Mouse (Mus musculus): ENCODE measurements at regions not wholly inside any gene's neighbourhood (a gene's known extent, or its start where the extent isn't known, plus 50 kb on each side); places are given as distances from the start of the nearest gene placed in this dataset.

GRCm38 (mm10) chr9:90791871-90792270, 521.3 kb upstream of the Tbc1d2b start:
- TF ChIP-seq ZNF384 (IDR thresholded peaks at IDR 0.05; ENCODE audit: low read depth, low read length) = no peak
- TF ChIP-seq ZKSCAN1 (IDR thresholded peaks at IDR 0.05; ENCODE audit: low read depth, low read length) = no peak
- no peak for TF ChIP-seq MAX (IDR thresholded peaks at IDR 0.05; ENCODE audit: low read length)
- no peak for TF ChIP-seq ZC3H11A (IDR thresholded peaks at IDR 0.05; ENCODE audit: low read depth, low read length)
- Histone ChIP-seq H3K9me3 (replicated peaks; ENCODE audit: insufficient read depth, low read length) (no peaks in the 10 kb centered on the region), H3K27ac (ENCODE audit: control insufficient read depth, low read depth, low read length) (no peak overlapping the region), H3K36me3 (ENCODE audit: control insufficient read depth in 1 of 2, insufficient read depth in 2 of 2, low read length in 2 of 2) (no peaks in the 10 kb centered on the region), H3K9ac (ENCODE audit: control insufficient read depth, low read depth, low read length, poor library complexity, severe bottlenecking) (no peak overlapping the region), H3K27me3 (ENCODE audit: control insufficient read depth in 1 of 2, insufficient read depth in 2 of 2, low read length in 2 of 2) (no peaks in the 10 kb centered on the region), H3K4me3 (ENCODE audit: control insufficient read depth in 1 of 2, insufficient read depth in 1 of 2, low read depth in 2 of 2, low read length in 2 of 2) (no peak overlapping the region), H3K4me1 (ENCODE audit: control insufficient read depth in 1 of 2, insufficient read depth in 2 of 2, low read length in 2 of 2) (no peaks in the 10 kb centered on the region), H3K79me2 (ENCODE audit: control insufficient read depth, insufficient read depth, low read length, poor library complexity) (no peaks in the 10 kb centered on the region)
- no peak for DNase-seq (ENCODE audit: low read depth, low spot score)

- DNase-seq (ENCODE audit: low read depth, low spot score) = no peak
- Histone ChIP-seq H3K27ac (ENCODE audit: control insufficient read depth, low read depth, low read length) (no peak overlapping the region), H3K4me1 (ENCODE audit: control insufficient read depth in 1 of 2, insufficient read depth in 2 of 2, low read length in 2 of 2) (no peaks in the 10 kb centered on the region), H3K4me3 (ENCODE audit: control insufficient read depth in 1 of 2, insufficient read depth in 1 of 2, low read depth in 2 of 2, low read length in 2 of 2) (no peak overlapping the region), H3K79me2 (ENCODE audit: control insufficient read depth, insufficient read depth, low read length, poor library complexity) (no peaks in the 10 kb centered on the region), H3K27me3 (ENCODE audit: control insufficient read depth in 1 of 2, insufficient read depth in 2 of 2, low read length in 2 of 2) (no peaks in the 10 kb centered on the region), H3K9me3 (replicated peaks; ENCODE audit: insufficient read depth, low read length) (no peaks in the 10 kb centered on the region), H3K36me3 (ENCODE audit: control insufficient read depth in 1 of 2, insufficient read depth in 2 of 2, low read length in 2 of 2) (no peaks in the 10 kb centered on the region), H3K9ac (ENCODE audit: control insufficient read depth, low read depth, low read length, poor library complexity, severe bottlenecking) (no peak overlapping the region)
- TF ChIP-seq CHD1 (IDR thresholded peaks at IDR 0.05; ENCODE audit: low read depth, low read length) (no peak), RAD21 (IDR thresholded peaks at IDR 0.05; ENCODE audit: low read depth, low read length) (no peak), SIN3A (IDR thresholded peaks at IDR 0.05; ENCODE audit: low read length) (no peak), GATA1 (IDR thresholded peaks at IDR 0.05; ENCODE audit: low read depth, low read length) (no peak)
These were observed 545.4 kb upstream of the Zic4 start for GRCm38 (mm10) chr9:90816844-90817243.

GRCm38 (mm10) chr9:90823574-90824280, 538.5 kb upstream of the Zic4 start:
- peak overlapping the region; percentile 48 to 93 for H3K4me3 ChIP-seq (ENCODE audit: control insufficient read depth in 1 of 2, insufficient read depth in 1 of 2, low read depth in 2 of 2, low read length in 2 of 2)

More at GRCm38 (mm10) chr9:90823574-90824280, 538.5 kb upstream of the Zic4 start:
- DNase-seq (ENCODE audit: low read depth, low spot score) = peak; percentile 28
- Histone ChIP-seq H3K27ac (ENCODE audit: control insufficient read depth, low read depth, low read length) (no peak overlapping the region), H3K9me3 (replicated peaks; ENCODE audit: insufficient read depth, low read length) (no peaks in the 10 kb centered on the region), H3K79me2 (ENCODE audit: control insufficient read depth, insufficient read depth, low read length, poor library complexity) (no peaks in the 10 kb centered on the region), H3K9ac (ENCODE audit: control insufficient read depth, low read depth, low read length, poor library complexity, severe bottlenecking) (peak overlapping the region; percentile 45), H3K36me3 (ENCODE audit: control insufficient read depth in 1 of 2, insufficient read depth in 2 of 2, low read length in 2 of 2) (no peaks in the 10 kb centered on the region), H3K27me3 (ENCODE audit: control insufficient read depth in 1 of 2, insufficient read depth in 2 of 2, low read length in 2 of 2) (no peaks in the 10 kb centered on the region), H3K4me1 (ENCODE audit: control insufficient read depth in 1 of 2, insufficient read depth in 2 of 2, low read length in 2 of 2) (peaks cover 0 to 2% of the 10 kb centered on the region in 2 experiments; a peak in 1 of 4 replicates)
- TF ChIP-seq ZC3H11A (IDR thresholded peaks at IDR 0.05; ENCODE audit: low read depth, low read length) (no peak), CTCF (IDR thresholded peaks at IDR 0.05 in 2 of 3, conservative IDR thresholded peaks at IDR 0.05 in 1 of 3; ENCODE audit: control insufficient read depth in 1 of 3, insufficient read depth in 1 of 3, low read depth in 2 of 3, low read length in 3 of 3, poor library complexity in 1 of 3, severe bottlenecking in 1 of 3) (peak in 2 of 3 experiments; percentile 19 to 26; a peak in 2 of 6 replicates)

Data from MEL (cell line).